Mouse (Mus musculus) urinary bladder, postnatal 36 days (tissue): Measurements from ENCODE around the gene Tspan4.

Source experiments
- DNase-seq, 2 experiments: peaks; one replicate each; pipeline ENCODE4 v3.0.0; 2022; ENCODE audit warnings: low spot score in 2 of 2, mixed read lengths in 1 of 2

Tspan4 gene

GRCm38 (mm10) chr7:141476981-141477370 lies 1.9 kb downstream of the Tspan4 start:
- DNase-seq, result no peak

- no peak for DNase-seq
These were observed 2.7 kb downstream of the Tspan4 start for GRCm38 (mm10) chr7:141477578-141478269.

GRCm38 (mm10) chr7:141478270-141478748 lies 3.3 kb downstream of the Tspan4 start:
- no peak for DNase-seq

- DNase-seq, result no peak
These were observed 5.9 kb downstream of the Tspan4 start for GRCm38 (mm10) chr7:141480842-141481497.

GRCm38 (mm10) chr7:141481498-141482401 lies 6.7 kb downstream of the Tspan4 start:
- DNase-seq, result no peak

- DNase-seq, result no peak
These were observed 7.5 kb downstream of the Tspan4 start for GRCm38 (mm10) chr7:141482531-141483024.

GRCm38 (mm10) chr7:141483114-141483653 lies 8.1 kb downstream of the Tspan4 start:
- DNase-seq, result no peak

GRCm38 (mm10) chr7:141484186-141485120 lies 9.4 kb downstream of the Tspan4 start:
- no peak for DNase-seq

GRCm38 (mm10) chr7:141485186-141485585 lies 10.1 kb downstream of the Tspan4 start:
- no peak for DNase-seq

- DNase-seq, result no peak
These were observed 10.6 kb downstream of the Tspan4 start for GRCm38 (mm10) chr7:141485606-141486005.

GRCm38 (mm10) chr7:141486239-141486638 lies 11.2 kb downstream of the Tspan4 start:
- no peak for DNase-seq

GRCm38 (mm10) chr7:141487141-141487540 lies 12.1 kb downstream of the Tspan4 start:
- no peak for DNase-seq

- DNase-seq, result no peak
These were observed 16.1 kb downstream of the Tspan4 start for GRCm38 (mm10) chr7:141491151-141491550.

- DNase-seq, result no peak
These were observed 17.7 kb downstream of the Tspan4 start for GRCm38 (mm10) chr7:141492738-141493137.

- DNase-seq, result no peak
These were observed 18.7 kb downstream of the Tspan4 start for GRCm38 (mm10) chr7:141493729-141494128.

GRCm38 (mm10) chr7:141495379-141495778 lies 20.3 kb downstream of the Tspan4 start:
- no peak for DNase-seq

- no peak for DNase-seq
These were observed 20.9 kb downstream of the Tspan4 start for GRCm38 (mm10) chr7:141495940-141496339.

GRCm38 (mm10) chr7:141497600-141497999 lies 22.6 kb downstream of the Tspan4 start:
- DNase-seq, result no peak

GRCm38 (mm10) chr7:141501820-141502555 lies 26.9 kb downstream of the Tspan4 start:
- no peak for DNase-seq

GRCm38 (mm10) chr7:141502556-141502905 lies 27.5 kb downstream of the Tspan4 start:
- no peak for DNase-seq
